Mouse (Mus musculus): ENCODE measurements at regions not wholly inside any gene's neighbourhood (a gene's known extent, or its start where the extent isn't known, plus 50 kb on each side); places are given as distances from the start of the nearest gene placed in this dataset.

GRCm38 (mm10) chr14:89242159-89242558 is 771.0 kb upstream of the Pcdh20 start:
- no peak for DNase-seq (ENCODE audit: low read depth, low spot score)

GRCm38 (mm10) chr14:89236501-89236900 is 765.3 kb upstream of the Pcdh20 start:
- DNase-seq (ENCODE audit: low read depth, low spot score): no peak

- no peak for DNase-seq (ENCODE audit: low read depth, low spot score)
Observed at GRCm38 (mm10) chr14:89230482-89230881, 759.3 kb upstream of the Pcdh20 start.

DNA sequence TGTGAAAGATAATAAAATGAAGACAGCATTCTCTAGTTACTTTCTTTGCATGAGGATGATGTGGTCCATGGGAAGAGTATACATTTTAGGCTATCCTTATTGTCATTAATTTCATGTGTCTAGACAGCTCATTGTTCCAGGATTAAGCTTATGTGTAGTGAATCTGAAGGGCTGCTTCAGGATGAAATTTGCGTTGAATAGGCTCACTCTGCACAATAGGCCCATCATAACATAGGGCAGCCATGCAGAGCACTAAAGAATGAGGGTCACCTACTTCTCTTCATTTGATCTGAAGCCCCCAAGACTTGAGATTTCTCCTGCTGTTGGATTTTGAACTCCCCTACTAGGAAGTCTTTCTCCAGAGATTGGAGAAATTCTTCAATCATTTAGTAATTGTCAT is 746.2 kb upstream of the Pcdh20 start:
- DNase-seq (ENCODE audit: low read depth, low spot score): no peak

DNA sequence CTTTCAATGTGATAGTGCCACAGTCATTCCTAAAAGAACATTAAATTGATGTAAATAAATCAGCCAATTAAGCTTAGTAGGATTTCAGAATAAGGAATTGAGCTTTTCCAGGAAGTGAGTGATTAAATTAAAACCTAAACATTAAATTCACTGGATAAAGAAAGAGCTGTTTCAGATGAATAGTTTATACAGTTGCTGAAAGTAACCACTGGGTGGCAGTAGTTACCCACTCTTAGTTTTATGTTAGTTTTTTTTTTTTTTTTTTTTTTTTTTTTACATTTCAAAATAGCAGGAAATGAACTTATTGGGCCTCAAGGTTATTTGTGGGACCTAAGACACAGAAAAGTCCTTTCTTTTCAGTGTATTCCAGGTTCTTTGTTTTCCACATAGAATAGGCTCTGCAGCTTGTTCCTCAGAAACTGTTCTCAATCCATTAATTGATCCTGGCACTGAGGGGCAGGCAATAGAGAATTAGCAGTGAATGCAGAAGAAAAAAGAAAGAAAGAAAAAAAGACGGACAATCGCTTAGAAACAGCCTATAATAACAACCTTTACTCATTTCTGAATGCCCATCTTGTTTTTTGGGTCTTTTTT is 710.3 kb upstream of the Pcdh20 start:
- DNase-seq (ENCODE audit: low read depth, low spot score): peak; percentile 22

DNA sequence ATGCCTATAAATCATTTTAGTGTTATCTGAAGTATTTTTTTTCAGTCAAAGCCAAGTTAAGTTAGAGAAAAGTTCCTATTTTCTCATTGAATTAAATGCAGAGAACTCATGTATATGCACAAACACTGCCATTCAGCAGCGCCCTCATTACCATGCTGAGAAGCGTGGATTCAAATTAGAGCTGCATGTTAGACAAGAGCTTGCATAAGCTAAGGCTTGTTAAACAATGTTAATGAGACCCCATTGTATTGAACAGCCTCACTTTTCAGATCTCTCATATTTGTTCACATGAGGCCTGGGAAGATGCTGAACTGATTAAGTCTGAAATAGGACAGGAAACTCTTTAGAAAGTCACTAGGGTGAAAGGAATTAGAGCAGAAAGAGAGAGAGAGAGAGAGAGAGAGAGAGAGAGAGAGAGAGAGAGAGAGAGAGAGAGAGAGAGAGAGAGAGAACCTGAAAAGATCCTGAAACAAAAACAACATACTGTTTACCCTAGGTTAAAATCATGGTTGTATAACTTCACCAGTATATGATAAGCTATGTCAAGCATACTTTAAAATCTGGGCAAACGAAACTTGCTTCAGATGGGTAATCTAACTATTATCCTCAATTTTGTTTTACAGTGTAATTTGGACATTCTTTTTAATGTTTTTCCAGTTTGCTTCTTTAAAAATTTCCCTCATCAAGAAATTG is 671.9 kb upstream of the Pcdh20 start:
- DNase-seq (ENCODE audit: low read depth, low spot score): no peak

GRCm38 (mm10) chr14:89099296-89099695 is 628.1 kb upstream of the Pcdh20 start:
- no peak for DNase-seq (ENCODE audit: low read depth, low spot score)

DNA sequence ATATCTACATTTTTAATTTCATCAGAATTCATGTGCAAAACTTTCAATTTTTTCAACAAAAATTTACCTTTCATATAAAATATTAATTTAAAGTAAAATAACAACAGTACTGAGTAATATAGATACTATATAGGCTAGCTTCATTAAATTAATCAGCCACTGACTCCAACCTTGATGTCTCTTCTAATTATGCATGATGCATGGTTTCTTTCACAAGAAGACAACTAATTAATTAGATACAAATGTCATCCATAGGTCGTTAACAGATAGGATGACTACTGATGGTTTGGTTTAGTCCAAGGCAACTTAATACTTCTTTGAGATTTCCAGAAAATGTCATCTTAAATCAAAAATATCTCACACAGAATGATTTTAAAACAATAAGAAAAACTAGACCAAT is 618.5 kb upstream of the Pcdh20 start:
- DNase-seq (ENCODE audit: low read depth, low spot score): no peak

DNA sequence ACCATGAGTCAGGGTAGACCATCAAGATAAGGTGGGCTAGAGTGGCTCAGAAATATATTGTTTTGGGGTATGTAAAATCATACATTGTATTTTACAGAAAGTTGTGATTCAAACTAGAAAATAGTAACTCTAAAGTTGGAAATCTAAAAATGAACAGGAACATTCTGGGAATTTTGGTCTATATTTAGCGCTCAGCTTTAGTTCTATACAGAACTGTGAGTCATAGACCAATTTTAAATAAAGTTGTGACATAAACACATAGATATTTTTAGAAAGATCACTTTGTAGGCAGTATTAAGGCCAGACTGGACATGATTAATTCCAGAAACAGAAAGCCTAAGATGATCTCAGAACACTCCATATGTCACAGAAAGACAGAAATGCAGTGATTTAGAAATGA is 604.8 kb upstream of the Pcdh20 start:
- no peak for DNase-seq (ENCODE audit: low read depth, low spot score)

DNA sequence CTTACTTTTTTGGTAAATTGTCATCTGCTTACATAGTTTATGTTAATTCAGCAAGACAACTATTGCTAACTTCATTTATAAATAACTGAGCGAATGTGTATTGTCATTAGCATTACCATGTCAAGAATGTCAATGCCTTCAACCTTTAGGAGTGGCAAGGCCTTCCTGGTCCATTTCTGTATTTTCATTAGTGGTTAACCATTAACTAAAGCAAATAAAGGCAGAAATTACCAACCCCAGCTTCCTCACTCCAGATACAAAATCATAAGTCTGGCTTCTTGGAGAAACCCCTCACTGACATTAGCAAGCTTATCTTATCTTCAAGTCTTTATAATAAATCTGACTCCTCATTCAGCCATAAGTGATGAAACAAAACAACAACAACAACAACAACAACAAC is 592.8 kb upstream of the Pcdh20 start:
- DNase-seq (ENCODE audit: low read depth, low spot score): no peak

DNA sequence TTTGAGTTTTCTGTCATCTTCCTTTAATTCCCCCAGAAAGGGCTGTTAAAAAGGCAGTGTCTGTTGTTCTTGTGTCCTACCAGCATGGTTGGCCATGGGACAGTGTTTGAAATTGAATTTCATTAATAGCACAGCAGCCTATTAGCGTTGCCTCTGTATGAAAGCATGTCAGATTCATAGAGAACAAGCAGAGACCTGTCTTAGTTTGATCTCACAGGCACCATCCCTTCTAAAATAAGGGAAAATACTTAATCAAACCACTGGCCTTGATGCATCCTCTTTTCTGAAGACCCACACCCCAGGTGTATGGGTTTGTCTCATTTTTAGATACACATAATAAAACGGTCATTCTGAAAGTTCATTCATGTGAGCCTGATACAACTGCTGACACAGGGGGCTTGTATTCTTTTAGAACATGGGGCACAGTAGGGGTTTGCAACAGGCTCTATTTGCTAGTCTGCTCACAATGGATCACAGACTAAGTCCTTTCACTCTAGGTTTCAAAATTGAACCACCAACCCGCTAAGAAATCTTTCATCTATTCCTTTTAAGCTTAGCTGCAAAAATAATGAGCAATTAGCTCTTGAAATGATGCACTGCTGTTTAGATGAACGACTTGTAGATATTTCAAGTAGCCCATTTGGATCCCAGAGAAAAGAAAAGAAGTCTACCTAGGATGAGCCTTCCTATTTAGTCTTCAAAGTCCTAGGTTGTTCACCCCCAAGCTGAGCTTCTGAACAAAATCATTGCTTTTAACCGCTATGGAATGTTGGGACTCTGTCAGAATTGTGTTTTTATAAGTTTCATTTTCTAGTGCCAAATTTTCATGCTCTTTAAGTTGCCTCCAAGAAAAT is 591.6 kb upstream of the Pcdh20 start:
- no peak for DNase-seq (ENCODE audit: low read depth, low spot score)

DNA sequence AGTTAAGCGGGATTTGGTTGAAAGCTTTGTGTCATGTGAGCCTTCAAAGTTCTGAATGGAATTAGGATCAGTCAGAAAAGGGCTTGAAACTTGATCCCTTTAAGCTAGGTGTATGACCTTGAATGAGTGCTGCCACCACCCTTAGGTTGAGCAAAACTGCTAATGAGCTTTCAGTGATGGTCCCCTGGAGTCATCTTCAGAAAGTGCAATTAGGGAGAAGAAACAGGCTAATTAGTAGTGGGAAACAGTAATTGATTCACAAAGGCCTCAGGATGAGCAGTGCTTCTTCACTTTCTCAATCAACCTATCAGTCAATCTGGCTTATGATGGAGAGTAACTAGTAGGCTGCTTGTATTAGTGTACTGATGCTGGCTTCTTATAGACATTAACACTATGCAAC is 590.1 kb upstream of the Pcdh20 start:
- DNase-seq (ENCODE audit: low read depth, low spot score): peak; percentile 3

DNA sequence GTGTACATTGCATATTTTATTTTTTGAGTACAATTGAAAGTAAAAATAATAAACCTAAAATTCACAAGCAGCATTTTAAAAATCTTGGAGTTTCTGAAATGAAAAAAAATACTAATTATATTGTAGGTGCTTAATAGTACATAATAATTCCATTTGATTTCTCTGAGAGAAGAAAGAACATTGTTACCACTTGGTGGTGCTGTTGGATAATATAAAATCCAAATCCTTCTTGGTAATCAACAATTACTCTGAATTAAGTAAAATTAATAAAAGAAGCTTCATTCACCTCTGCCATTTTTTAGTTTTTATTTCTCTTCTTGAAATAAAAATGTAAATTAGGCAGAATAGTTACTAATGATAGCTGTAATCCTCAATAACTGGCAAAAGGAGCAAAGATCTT is 563.2 kb upstream of the Pcdh20 start:
- no peak for DNase-seq (ENCODE audit: low read depth, low spot score)

DNA sequence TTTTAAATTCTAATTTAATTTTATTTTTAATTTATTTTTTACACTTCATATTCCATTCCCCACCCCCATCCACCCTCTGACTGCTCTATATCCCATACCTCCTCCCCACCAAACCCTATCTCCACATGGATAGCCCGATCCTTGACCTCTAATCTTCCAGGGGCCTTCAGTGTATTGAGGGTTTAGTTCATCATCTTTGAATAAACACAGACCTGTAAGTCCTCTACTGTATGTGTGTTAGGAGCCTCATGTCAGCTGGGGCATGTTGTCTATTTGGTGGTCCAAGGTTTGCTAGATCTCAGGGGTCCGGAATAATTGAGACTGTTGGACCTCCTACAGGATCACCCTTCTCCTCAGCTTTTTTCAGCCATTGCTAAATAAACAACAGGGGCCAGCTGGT is 540.2 kb upstream of the Pcdh20 start:
- no peak for DNase-seq (ENCODE audit: low read depth, low spot score)

DNA sequence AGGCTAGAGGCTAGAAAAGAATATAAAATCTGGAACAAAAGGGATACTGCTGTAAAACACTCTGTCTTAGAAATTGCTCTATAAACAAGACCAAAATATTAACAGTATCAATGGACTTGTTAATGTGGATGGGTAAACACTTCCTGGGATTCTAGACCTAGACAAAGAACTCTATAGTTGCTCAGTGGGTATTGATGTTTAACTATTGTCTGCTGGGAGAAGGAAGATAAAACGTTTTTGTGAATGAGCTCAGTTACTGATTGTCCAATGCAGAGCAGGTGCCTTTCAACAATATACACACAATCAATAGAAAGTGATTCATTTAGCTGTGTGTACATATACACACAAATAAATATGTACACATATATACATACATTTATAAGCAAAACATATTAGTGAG is 538.5 kb upstream of the Pcdh20 start:
- no peak for DNase-seq (ENCODE audit: low read depth, low spot score)

GRCm38 (mm10) chr14:88981895-88982294 is 510.7 kb upstream of the Pcdh20 start:
- peak; percentile 9 for DNase-seq (ENCODE audit: low read depth, low spot score)

- DNase-seq (ENCODE audit: low read depth, low spot score): no peak
Observed at GRCm38 (mm10) chr14:88976007-88976406, 504.8 kb upstream of the Pcdh20 start.

DNA sequence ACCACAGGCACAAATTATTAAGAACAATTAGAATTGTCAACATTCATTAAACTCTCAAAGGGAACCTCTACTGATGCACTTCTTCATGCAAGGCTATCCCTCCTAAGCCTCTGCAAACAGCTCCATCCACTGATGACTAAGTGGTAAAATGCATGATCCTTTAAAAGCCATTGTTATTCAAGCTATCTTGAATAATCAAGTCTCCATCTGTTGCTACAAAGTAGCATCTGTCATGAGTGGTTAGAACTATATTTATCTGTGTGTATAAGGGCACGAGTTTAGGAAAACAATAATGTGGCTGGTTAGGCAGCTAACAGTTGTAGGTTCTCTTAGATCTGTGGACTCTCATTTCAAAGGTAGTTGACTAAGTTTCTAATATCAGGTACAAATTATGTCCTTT is 463.4 kb upstream of the Pcdh20 start:
- DNase-seq (ENCODE audit: low read depth, low spot score): no peak

All from ES-CJ7 (cell line).